Mouse (Mus musculus) thymus, postnatal 4 days (tissue): Measurements from ENCODE around the gene Cfap161.

ENCODE experiments used
- DNase-seq: peaks from one replicate; pipeline ENCODE4 v3.0.0; 2021

The Cfap161 gene

GRCm38 (mm10) chr7:83794705-83795104 lies at the start of gene Cfap161:
Cfap161 (minus strand) TSS chr7:83794880.
- DNase-seq = peak; percentile 12

- no peak for DNase-seq
Measured at GRCm38 (mm10) chr7:83842486-83843259, 48.0 kb upstream of the Cfap161 start.

- no peak for DNase-seq
Measured at GRCm38 (mm10) chr7:83840076-83840475, 45.4 kb upstream of the Cfap161 start.

- DNase-seq = no peak
Measured at GRCm38 (mm10) chr7:83838525-83839224, 44.0 kb upstream of the Cfap161 start.

GRCm38 (mm10) chr7:83829355-83829754 lies 34.7 kb upstream of the Cfap161 start:
- no peak for DNase-seq

GRCm38 (mm10) chr7:83827402-83828076 lies 32.9 kb upstream of the Cfap161 start:
- no peak for DNase-seq

GRCm38 (mm10) chr7:83826808-83827207 lies 32.1 kb upstream of the Cfap161 start:
- no peak for DNase-seq

GRCm38 (mm10) chr7:83821951-83822350 lies 27.3 kb upstream of the Cfap161 start:
- DNase-seq = no peak

- no peak for DNase-seq
Measured at GRCm38 (mm10) chr7:83816886-83817285, 22.2 kb upstream of the Cfap161 start.

GRCm38 (mm10) chr7:83815646-83816045 lies 21.0 kb upstream of the Cfap161 start:
- DNase-seq = no peak

- DNase-seq = no peak
Measured at GRCm38 (mm10) chr7:83813993-83814392, 19.3 kb upstream of the Cfap161 start.

- no peak for DNase-seq
Measured at GRCm38 (mm10) chr7:83813465-83813864, 18.8 kb upstream of the Cfap161 start.

- DNase-seq = no peak
Measured at GRCm38 (mm10) chr7:83813016-83813415, 18.3 kb upstream of the Cfap161 start.

- no peak for DNase-seq
Measured at GRCm38 (mm10) chr7:83812581-83812980, 17.9 kb upstream of the Cfap161 start.

GRCm38 (mm10) chr7:83811916-83812315 lies 17.2 kb upstream of the Cfap161 start:
- DNase-seq = no peak

GRCm38 (mm10) chr7:83811461-83811860 lies 16.8 kb upstream of the Cfap161 start:
- DNase-seq = no peak

GRCm38 (mm10) chr7:83810141-83811100 lies 15.7 kb upstream of the Cfap161 start:
- no peak for DNase-seq

GRCm38 (mm10) chr7:83809715-83810114 lies 15.0 kb upstream of the Cfap161 start:
- no peak for DNase-seq

- no peak for DNase-seq
Measured at GRCm38 (mm10) chr7:83809060-83809459, 14.4 kb upstream of the Cfap161 start.

GRCm38 (mm10) chr7:83806934-83807333 lies 12.3 kb upstream of the Cfap161 start:
- DNase-seq = no peak

- DNase-seq = no peak
Measured at GRCm38 (mm10) chr7:83803777-83804176, 9.1 kb upstream of the Cfap161 start.

- DNase-seq = peak; percentile 9
Measured at GRCm38 (mm10) chr7:83802509-83802908, 7.8 kb upstream of the Cfap161 start.

- no peak for DNase-seq
Measured at GRCm38 (mm10) chr7:83802007-83802406, 7.3 kb upstream of the Cfap161 start.
